Comparison of ENCODE assay signal across 8 mouse cellular contexts in genomic region chr7:38141747-38142545, GRCm38 (mm10). TPM values are rescaled to one million over a fixed set of nuclear protein-coding genes. Genes with fewer than 3 reads are reported as not detected.
DNase-seq lines count a peak whose midpoint lies in the region; ATAC-seq and TF ChIP-seq lines count a peak whose summit lies in the region.

No protein-coding gene starts in this region.

- peak; percentile 45; the same call in 1 of the 2 replicates for ATAC-seq in embryonic facial prominence, embryonic 11.5 days (replicated peaks; ENCODE audit: insufficient number of reproducible peaks, low FRiP score, low TSS enrichment, low read depth)
- ATAC-seq in kidney, embryonic 14.5 days (ENCODE audit: low FRiP score, low TSS enrichment), result peak; percentile 68
- peak; percentile 63; the same call in 1 of the 2 replicates for ATAC-seq in limb, embryonic 14.5 days (ENCODE audit: low FRiP score, low read depth)
- peak; percentile 80 for ATAC-seq in monocyte, adult 5-6 weeks (replicated peaks; ENCODE audit: insufficient number of reproducible peaks, low FRiP score, low TSS enrichment, poor library complexity, severe bottlenecking)

- TF ChIP-seq POLR2A in heart, adult 2 months (IDR thresholded peaks at IDR 0.05; ENCODE audit: insufficient read depth, low read depth, low read length), result no peak
- no peak for TF ChIP-seq POLR2A in limb, embryonic 14.5 days (IDR thresholded peaks at IDR 0.05; ENCODE audit: borderline replicate concordance, extremely low read depth, insufficient read depth, insufficient read length)

- no peak for TF ChIP-seq EP300 in heart, adult 2 months (IDR thresholded peaks at IDR 0.05; ENCODE audit: insufficient read depth, low read depth, low read length)

- H3K27me3 ChIP-seq in embryonic facial prominence, embryonic 11.5 days (ENCODE audit: control insufficient read depth, insufficient read depth, low read length), result no peaks in the 10 kb centered on the region
- H3K27me3 ChIP-seq in heart, adult 2 months (ENCODE audit: control insufficient read depth, insufficient read depth, low read length), result no peaks in the 10 kb centered on the region
- no peaks in the 10 kb centered on the region for H3K27me3 ChIP-seq in kidney, embryonic 14.5 days (ENCODE audit: control insufficient read depth, insufficient read depth, low read length)
- no peaks in the 10 kb centered on the region for H3K27me3 ChIP-seq in limb, embryonic 14.5 days (ENCODE audit: control insufficient read depth, insufficient read depth, low read length)

- no peaks in the 10 kb centered on the region for H3K9me3 ChIP-seq in embryonic facial prominence, embryonic 11.5 days (replicated peaks; ENCODE audit: control insufficient read depth, low read length)
- H3K9me3 ChIP-seq in kidney, embryonic 14.5 days (ENCODE audit: control insufficient read depth, low read length), result no peaks in the 10 kb centered on the region
- no peaks in the 10 kb centered on the region for H3K9me3 ChIP-seq in limb, embryonic 14.5 days (ENCODE audit: control insufficient read depth, low read length)

- no peak overlapping the region for H3K4me3 ChIP-seq in embryonic facial prominence, embryonic 11.5 days (ENCODE audit: low read depth, low read length)
- H3K4me3 ChIP-seq in heart, adult 2 months, result no peak overlapping the region
- no peak overlapping the region for H3K4me3 ChIP-seq in kidney, embryonic 14.5 days (ENCODE audit: low read length)
- H3K4me3 ChIP-seq in limb, embryonic 14.5 days (replicated peaks; ENCODE audit: low read length), result no peak overlapping the region

- H3K36me3 ChIP-seq in embryonic facial prominence, embryonic 11.5 days (replicated peaks; ENCODE audit: control insufficient read depth, insufficient read depth, low read depth, low read length), result no peaks in the 10 kb centered on the region
- H3K36me3 ChIP-seq in heart, adult 2 months (ENCODE audit: control insufficient read depth, insufficient read depth, low read length), result no peaks in the 10 kb centered on the region
- no peaks in the 10 kb centered on the region for H3K36me3 ChIP-seq in kidney, embryonic 14.5 days (ENCODE audit: control insufficient read depth, insufficient read depth, low read length)
- H3K36me3 ChIP-seq in limb, embryonic 14.5 days (ENCODE audit: control insufficient read depth, insufficient read depth, low read length), result no peaks in the 10 kb centered on the region

- 63% methylated on average over 13 of the region's 13 CpGs for WGBS in embryonic facial prominence, embryonic 11.5 days
- 62% methylated on average over 13 of the region's 13 CpGs for WGBS in heart, adult 2 months
- 63% methylated on average over 13 of the region's 13 CpGs for WGBS in kidney, embryonic 14.5 days
- WGBS in limb, embryonic 14.5 days, result 59% methylated on average over 13 of the region's 13 CpGs

- no peaks in the 10 kb centered on the region for H3K79me2 ChIP-seq in heart, adult 2 months (replicated peaks; ENCODE audit: control insufficient read depth, insufficient read depth, low read length)

- H3K9ac ChIP-seq in embryonic facial prominence, embryonic 11.5 days (replicated peaks; ENCODE audit: low read length), result no peak overlapping the region
- no peak overlapping the region for H3K9ac ChIP-seq in heart, adult 2 months (ENCODE audit: low read depth, low read length)
- no peak overlapping the region for H3K9ac ChIP-seq in kidney, embryonic 14.5 days (ENCODE audit: low read depth, low read length)
- no peak overlapping the region for H3K9ac ChIP-seq in limb, embryonic 14.5 days (ENCODE audit: low read depth, low read length, severe bottlenecking)

- H3K4me1 ChIP-seq in embryonic facial prominence, embryonic 11.5 days (ENCODE audit: control insufficient read depth, insufficient read depth, low read length), result no peaks in the 10 kb centered on the region
- no peaks in the 10 kb centered on the region for H3K4me1 ChIP-seq in heart, adult 2 months (ENCODE audit: control insufficient read depth, insufficient read depth, low read length)
- no peaks in the 10 kb centered on the region for H3K4me1 ChIP-seq in kidney, embryonic 14.5 days (ENCODE audit: control insufficient read depth, insufficient read depth, low read length)
- no peaks in the 10 kb centered on the region; the same call in 1 of the 2 replicates for H3K4me1 ChIP-seq in limb, embryonic 14.5 days (ENCODE audit: control insufficient read depth, insufficient read depth, low read length)

- intact Hi-C loops in heart, adult 2 months (cut with DNase I), result loop anchor here (1.0 to 10.0 kb wide), 2 partner anchors 81 to 767 kb away; no protein-coding TSS in a partner anchor

- no peak overlapping the region for H3K27ac ChIP-seq in embryonic facial prominence, embryonic 11.5 days (replicated peaks; ENCODE audit: low read depth, low read length)
- no peak overlapping the region for H3K27ac ChIP-seq in heart, adult 2 months
- H3K27ac ChIP-seq in kidney, embryonic 14.5 days (ENCODE audit: low read depth, low read length), result no peak overlapping the region
- no peak overlapping the region for H3K27ac ChIP-seq in limb, embryonic 14.5 days (replicated peaks; ENCODE audit: low read depth, low read length)

- no peak overlapping the region for H3K4me2 ChIP-seq in embryonic facial prominence, embryonic 11.5 days (ENCODE audit: low read depth, low read length)
- H3K4me2 ChIP-seq in kidney, embryonic 14.5 days (replicated peaks; ENCODE audit: low read depth, low read length), result no peak overlapping the region
- H3K4me2 ChIP-seq in limb, embryonic 14.5 days (replicated peaks; ENCODE audit: low read depth, low read length, severe bottlenecking), result no peak overlapping the region

- TF ChIP-seq CTCF in heart, adult 2 months (IDR thresholded peaks at IDR 0.05), result peak; percentile 98

- DNase-seq in A20 (ENCODE audit: low read depth, low spot score), result peak; percentile 87
- DNase-seq in adrenal gland, postnatal 25 days, result peak; percentile 84
- peak; percentile 95 for DNase-seq in embryonic facial prominence, embryonic 11.5 days (ENCODE audit: low spot score)
- peak; percentile 74 to 86 for DNase-seq in heart, adult 2 months
- peak; percentile 89 for DNase-seq in limb, embryonic 14.5 days (ENCODE audit: low spot score)
- peak; percentile 65 to 76 for DNase-seq in spleen, postnatal 36 days (ENCODE audit: low spot score in 2 of 2)

RNA-seq across cellular contexts. Expression of gene Ccne1, which starts 34.6 kb away (rescaled TPM):
- 4.3 and 8.5 TPM in 2 replicates for total RNA-seq in adrenal gland, postnatal 25 days (2021)
- 91.0 and 101 TPM in 2 replicates for polyA plus RNA-seq in embryonic facial prominence, embryonic 11.5 days (2014; fragmentation: Nextera tagmentation; extraction: Ambion mirVana)
- 1 to 10 TPM in 1 of 2 experiments, under 1 TPM in 1; 0.91 to 1.3 TPM for total RNA-seq in heart, adult 2 months (2021)
- polyA plus RNA-seq in heart, adult 2 months (2012; rRNA removed), result 0.90 and 1.3 TPM in 2 replicates
- 89.3 and 100 TPM in 2 replicates for polyA plus RNA-seq in kidney, embryonic 14.5 days (2014; fragmentation: Nextera tagmentation; extraction: Ambion mirVana)
- 59.9 and 66.6 TPM in 2 replicates for polyA plus RNA-seq in limb, embryonic 14.5 days (2012; rRNA removed)
- 67.8 and 71.8 TPM in 2 replicates for polyA plus RNA-seq in limb, embryonic 14.5 days (2014; fragmentation: Nextera tagmentation; extraction: Ambion mirVana)
- 1.2 to 6.3 TPM (median 1.7 TPM) in 3 replicates for total RNA-seq in monocyte, adult 5-6 weeks (2017)

RNA-seq across cellular contexts. Expression of gene 1600014C10Rik, which starts 41.1 kb away (rescaled TPM):
- 31.1 and 39.9 TPM in 2 replicates for total RNA-seq in adrenal gland, postnatal 25 days (2021)
- polyA plus RNA-seq in embryonic facial prominence, embryonic 11.5 days (2014; fragmentation: Nextera tagmentation; extraction: Ambion mirVana), result 14.6 and 17.2 TPM in 2 replicates
- total RNA-seq in heart, adult 2 months (2021), result 10 to 100 TPM; 31.6 to 32.0 TPM
- 29.3 and 50.6 TPM in 2 replicates for polyA plus RNA-seq in heart, adult 2 months (2012; rRNA removed)
- polyA plus RNA-seq in kidney, embryonic 14.5 days (2014; fragmentation: Nextera tagmentation; extraction: Ambion mirVana), result 12.0 and 16.6 TPM in 2 replicates
- 11.4 and 12.4 TPM in 2 replicates for polyA plus RNA-seq in limb, embryonic 14.5 days (2012; rRNA removed)
- 15.8 and 17.6 TPM in 2 replicates for polyA plus RNA-seq in limb, embryonic 14.5 days (2014; fragmentation: Nextera tagmentation; extraction: Ambion mirVana)
- 14.8 to 15.5 TPM (median 15.0 TPM) in 3 replicates for total RNA-seq in monocyte, adult 5-6 weeks (2017)

Comparison
In these comparisons a context has a peak if more than half of its experiments do, and no peak if none do; other contexts are left out.
1. RNA of gene Ccne1, which starts 34.6 kb away (polyA plus RNA-seq): 91.0 to 101 TPM in embryonic facial prominence, embryonic 11.5 days, 89.3 to 100 TPM in kidney, embryonic 14.5 days and 59.9 to 71.8 TPM in limb, embryonic 14.5 days; 0.90 to 1.3 TPM in heart, adult 2 months; every median in the first group is over 10 times any median in the second.
2. Peak in every context shown above with its lines, with median percentiles within 50 percentile points of each other: DNase-seq and ATAC-seq.